Mouse (Mus musculus) cerebellum, adult 9-11 months (tissue): ENCODE results near the gene Dscaml1.

Experiments used
- DNase-seq: peaks from one replicate; pipeline ENCODE4 v3.0.0; 2022

Gene Dscaml1

GRCm38 (mm10) chr9:45457200-45457599 lies 30.8 kb downstream of the Dscaml1 start:
- no peak for DNase-seq

- DNase-seq, result peak; percentile 54
Measured at GRCm38 (mm10) chr9:45458363-45458762, 31.9 kb downstream of the Dscaml1 start.

GRCm38 (mm10) chr9:45465396-45466019 lies 39.1 kb downstream of the Dscaml1 start:
- DNase-seq, result no peak

GRCm38 (mm10) chr9:45468235-45468634 lies 41.8 kb downstream of the Dscaml1 start:
- DNase-seq, result no peak

GRCm38 (mm10) chr9:45470746-45471471 lies 44.5 kb downstream of the Dscaml1 start:
- DNase-seq, result no peak

- DNase-seq, result no peak
Measured at GRCm38 (mm10) chr9:45471691-45472090, 45.3 kb downstream of the Dscaml1 start.

- no peak for DNase-seq
Measured at GRCm38 (mm10) chr9:45474874-45475273, 48.4 kb downstream of the Dscaml1 start.

- DNase-seq, result peak; percentile 57
Measured at GRCm38 (mm10) chr9:45480936-45481335, 54.5 kb downstream of the Dscaml1 start.

- DNase-seq, result no peak
Measured at GRCm38 (mm10) chr9:45486665-45487074, 60.2 kb downstream of the Dscaml1 start.

- peak; percentile 45 for DNase-seq
Measured at GRCm38 (mm10) chr9:45487179-45487801, 60.9 kb downstream of the Dscaml1 start.

GRCm38 (mm10) chr9:45490899-45491298 lies 64.5 kb downstream of the Dscaml1 start:
- no peak for DNase-seq

GRCm38 (mm10) chr9:45494889-45495288 lies 68.5 kb downstream of the Dscaml1 start:
- DNase-seq, result no peak

- DNase-seq, result no peak
Measured at GRCm38 (mm10) chr9:45496340-45496739, 69.9 kb downstream of the Dscaml1 start.

- no peak for DNase-seq
Measured at GRCm38 (mm10) chr9:45496944-45497343, 70.5 kb downstream of the Dscaml1 start.

GRCm38 (mm10) chr9:45499267-45499666 lies 72.8 kb downstream of the Dscaml1 start:
- DNase-seq, result no peak

GRCm38 (mm10) chr9:45500071-45500595 lies 73.7 kb downstream of the Dscaml1 start:
- no peak for DNase-seq

GRCm38 (mm10) chr9:45501295-45501927 lies 75.0 kb downstream of the Dscaml1 start:
- no peak for DNase-seq

GRCm38 (mm10) chr9:45501963-45502641 lies 75.7 kb downstream of the Dscaml1 start:
- DNase-seq, result no peak

GRCm38 (mm10) chr9:45504977-45505376 lies 78.5 kb downstream of the Dscaml1 start:
- DNase-seq, result no peak

- DNase-seq, result no peak
Measured at GRCm38 (mm10) chr9:45505487-45505939, 79.1 kb downstream of the Dscaml1 start.

GRCm38 (mm10) chr9:45507482-45507881 lies 81.1 kb downstream of the Dscaml1 start:
- DNase-seq, result no peak

- DNase-seq, result no peak
Measured at GRCm38 (mm10) chr9:45510806-45511546, 84.5 kb downstream of the Dscaml1 start.
